Comparison of ENCODE assay signal across 8 mouse cellular contexts in genomic region chr6:67300710-67301163, GRCm38 (mm10).
DNase-seq lines count a peak whose midpoint lies in the region; ATAC-seq lines count a peak whose summit lies in the region.

No protein-coding gene starts in this region.

- peak overlapping the region; percentile 46; the same call in 1 of the 2 replicates for H3K27ac ChIP-seq in heart, embryonic 16.5 days (ENCODE audit: low read length)
- no peak overlapping the region for H3K27ac ChIP-seq in lung, embryonic 16.5 days (ENCODE audit: low read length)

- H3K9ac ChIP-seq in heart, embryonic 16.5 days (ENCODE audit: low read length): no peak overlapping the region
- H3K9ac ChIP-seq in lung, embryonic 16.5 days (ENCODE audit: low read length): no peak overlapping the region

- WGBS in heart, embryonic 16.5 days: 45% methylated on average over 6 of the region's 6 CpGs
- WGBS in lung, embryonic 16.5 days: 33% methylated on average over 6 of the region's 6 CpGs

- no peaks in the 10 kb centered on the region for H3K9me3 ChIP-seq in heart, embryonic 16.5 days (replicated peaks; ENCODE audit: control insufficient read depth, low read length)
- no peaks in the 10 kb centered on the region for H3K9me3 ChIP-seq in lung, embryonic 16.5 days (ENCODE audit: control insufficient read depth, low read length)

- peak overlapping the region; percentile 26; the same call in 1 of the 2 replicates for H3K4me2 ChIP-seq in heart, embryonic 16.5 days (ENCODE audit: low read depth, low read length)
- H3K4me2 ChIP-seq in lung, embryonic 16.5 days (ENCODE audit: low read depth, low read length): no peak overlapping the region

- no peak for DNase-seq in heart, postnatal 14 days
- peak; percentile 71 for DNase-seq in R1 (ENCODE audit: low read depth, low spot score)
- peak; percentile 31 for DNase-seq in forelimb bud, embryonic 11.5 days (ENCODE audit: low read depth, low spot score)
- no peak for DNase-seq in natural killer cell, adult 2 months (ENCODE audit: low spot score in 2 of 2)
- DNase-seq in thymus, postnatal 10 days (ENCODE audit: low spot score in 2 of 2): no peak
- DNase-seq in thymus, postnatal 14 days: no peak

- ATAC-seq in heart, embryonic 16.5 days (replicated peaks; ENCODE audit: extremely low read depth, insufficient read depth, low FRiP score): no peak
- ATAC-seq in lung, embryonic 16.5 days (ENCODE audit: low read depth): peak; percentile 49; the same call in 1 of the 2 replicates

- intact Hi-C loops in heart, postnatal 14 days (cut with DNase I): no loop called here

- H3K4me3 ChIP-seq in heart, embryonic 16.5 days (ENCODE audit: low read length): no peak overlapping the region
- H3K4me3 ChIP-seq in lung, embryonic 16.5 days (ENCODE audit: low read length): no peak overlapping the region

- H3K27me3 ChIP-seq in heart, embryonic 16.5 days (ENCODE audit: control insufficient read depth, insufficient read depth, low read length): no peaks in the 10 kb centered on the region
- no peaks in the 10 kb centered on the region for H3K27me3 ChIP-seq in lung, embryonic 16.5 days (ENCODE audit: control insufficient read depth, insufficient read depth, low read depth, low read length)

- H3K4me1 ChIP-seq in heart, embryonic 16.5 days (ENCODE audit: control insufficient read depth, insufficient read depth, low read length): peaks cover 17% of the 10 kb centered on the region
- peaks cover 8% of the 10 kb centered on the region; the same call in 1 of the 2 replicates for H3K4me1 ChIP-seq in lung, embryonic 16.5 days (replicated peaks; ENCODE audit: control insufficient read depth, insufficient read depth, low read length)

- H3K36me3 ChIP-seq in heart, embryonic 16.5 days (ENCODE audit: control insufficient read depth, insufficient read depth): no peaks in the 10 kb centered on the region
- H3K36me3 ChIP-seq in lung, embryonic 16.5 days (ENCODE audit: control insufficient read depth, insufficient read depth, low read length): no peaks in the 10 kb centered on the region

Comparison
In these comparisons a context has a peak if more than half of its experiments do, and no peak if none do; other contexts are left out.
1. DNase-seq: peak in R1 (single experiment) and forelimb bud, embryonic 11.5 days (single experiment); none in heart, postnatal 14 days (0 of 2), natural killer cell, adult 2 months (0 of 2), thymus, postnatal 10 days (0 of 2) and thymus, postnatal 14 days (single experiment).